Mouse (Mus musculus) gastrocnemius, postnatal 4 days (tissue): Measurements from ENCODE around the gene Cdkl2. TPM values are rescaled to one million over a fixed set of nuclear protein-coding genes. Genes with fewer than 3 reads are reported as not detected.
A peak's percentile ranks its signal among the peaks of the same experiment; 100 is the strongest.

Experiments used
- DNase-seq, 2 experiments: peaks; one replicate each; pipeline ENCODE4 v3.0.0; 2021 to 2022; ENCODE audit warnings: low spot score in 2 of 2, mixed read lengths in 2 of 2
- total RNA-seq, 2 experiments: library from RNA; stranded (reverse); gene quantifications; 2 replicates each; pipeline ENCODE4 v1.2.3; 2021

Gene Cdkl2
- total RNA-seq, 2 experiments from 2014 or later = 2.9 to 3.4 TPM

- DNase-seq = peak in 1 of 2 experiments; percentile 14
Observed at GRCm38 (mm10) chr5:91994546-91994945, 49.1 kb downstream of the Cdkl2 start.

GRCm38 (mm10) chr5:91993061-91993460 lies 50.6 kb downstream of the Cdkl2 start:
- DNase-seq = no peak

GRCm38 (mm10) chr5:91991191-91991937 lies 52.3 kb downstream of the Cdkl2 start:
- no peak for DNase-seq

GRCm38 (mm10) chr5:91989261-91989660 lies 54.4 kb downstream of the Cdkl2 start:
- no peak for DNase-seq

- DNase-seq = no peak
Observed at GRCm38 (mm10) chr5:91987799-91988198, 55.9 kb downstream of the Cdkl2 start.

GRCm38 (mm10) chr5:91987236-91987635 lies 56.4 kb downstream of the Cdkl2 start, which contains the start of gene Odaph:
Gene Odaph (plus strand): TSS chr5:91987475.
- DNase-seq = no peak

GRCm38 (mm10) chr5:91985721-91986120 lies 58.0 kb downstream of the Cdkl2 start:
- DNase-seq = no peak

GRCm38 (mm10) chr5:91983490-91983889 lies 60.2 kb downstream of the Cdkl2 start:
- DNase-seq = no peak

- no peak for DNase-seq
Observed at GRCm38 (mm10) chr5:91981176-91981840, 62.4 kb downstream of the Cdkl2 start.

- no peak for DNase-seq
Observed at GRCm38 (mm10) chr5:91977397-91977770, 66.3 kb downstream of the Cdkl2 start.

GRCm38 (mm10) chr5:91976566-91977396 lies 66.9 kb downstream of the Cdkl2 start:
- no peak for DNase-seq

- no peak for DNase-seq
Observed at GRCm38 (mm10) chr5:91975758-91976157, 67.9 kb downstream of the Cdkl2 start.

GRCm38 (mm10) chr5:91974002-91974401 lies 69.7 kb downstream of the Cdkl2 start:
- DNase-seq = no peak

- DNase-seq = no peak
Observed at GRCm38 (mm10) chr5:91972046-91972445, 71.6 kb downstream of the Cdkl2 start.

- peak; percentile 87 to 94 for DNase-seq
Observed at GRCm38 (mm10) chr5:91962639-91963440, 80.8 kb downstream of the Cdkl2 start, which contains the start of gene Rchy1. Gene Rchy1 (minus strand): TSS chr5:91963068.

GRCm38 (mm10) chr5:91962259-91962638 lies 81.4 kb downstream of the Cdkl2 start:
- DNase-seq = peak in 1 of 2 experiments; percentile 20

- no peak for DNase-seq
Observed at GRCm38 (mm10) chr5:91961370-91961769, 82.3 kb downstream of the Cdkl2 start.

GRCm38 (mm10) chr5:91960606-91961254 lies 83.0 kb downstream of the Cdkl2 start:
- DNase-seq = no peak

- no peak for DNase-seq
Observed at GRCm38 (mm10) chr5:91959986-91960385, 83.7 kb downstream of the Cdkl2 start.

GRCm38 (mm10) chr5:91959096-91959495 lies 84.6 kb downstream of the Cdkl2 start:
- no peak for DNase-seq
